Mouse (Mus musculus) G1E-ER4 (cell line): ENCODE measurements around the gene Gpd2. TPM values are rescaled to one million over a fixed set of nuclear protein-coding genes. Genes with fewer than 3 reads are reported as not detected.
A peak's percentile ranks its signal among the peaks of the same experiment; 100 is the strongest.

ENCODE experiments used
- GATA1 ChIP-seq: IDR thresholded peaks from one replicate; pipeline ENCODE4 v1.8.0; 2012; ENCODE audit warnings: low read length, inconsistent platforms
- polyA plus RNA-seq: library from polyadenylated mRNA; stranded (reverse); fragments of >175 nt; gene quantifications from 2 replicates; pipeline ENCODE4 v1.2.3, GENCODE M21; 2012

Gene Gpd2
- polyA plus RNA-seq, 1 experiment, result 3.4 TPM

- TF ChIP-seq GATA1, result no peak
Measured at GRCm38 (mm10) chr2:57326091-57326490, 88.7 kb downstream of the Gpd2 start.

- peak; percentile 21 for TF ChIP-seq GATA1
Measured at GRCm38 (mm10) chr2:57329327-57329726, 91.9 kb downstream of the Gpd2 start.

GRCm38 (mm10) chr2:57330812-57331211, 93.4 kb downstream of the Gpd2 start:
- no peak for TF ChIP-seq GATA1

GRCm38 (mm10) chr2:57331266-57331665, 93.8 kb downstream of the Gpd2 start:
- TF ChIP-seq GATA1, result no peak

GRCm38 (mm10) chr2:57333481-57333880, 96.0 kb downstream of the Gpd2 start:
- TF ChIP-seq GATA1, result no peak

- TF ChIP-seq GATA1, result no peak
Measured at GRCm38 (mm10) chr2:57335397-57335796, 98.0 kb downstream of the Gpd2 start.

- no peak for TF ChIP-seq GATA1
Measured at GRCm38 (mm10) chr2:57338779-57339178, 101.3 kb downstream of the Gpd2 start.

GRCm38 (mm10) chr2:57342910-57343309, 105.5 kb downstream of the Gpd2 start:
- TF ChIP-seq GATA1, result no peak

- TF ChIP-seq GATA1, result peak; percentile 3
Measured at GRCm38 (mm10) chr2:57350615-57351014, 113.2 kb downstream of the Gpd2 start.

GRCm38 (mm10) chr2:57353722-57354432, 116.4 kb downstream of the Gpd2 start:
- no peak for TF ChIP-seq GATA1

GRCm38 (mm10) chr2:57354848-57355247, 117.4 kb downstream of the Gpd2 start:
- no peak for TF ChIP-seq GATA1

GRCm38 (mm10) chr2:57356222-57356822, 118.9 kb downstream of the Gpd2 start:
- no peak for TF ChIP-seq GATA1

- no peak for TF ChIP-seq GATA1
Measured at GRCm38 (mm10) chr2:57362503-57362902, 125.1 kb downstream of the Gpd2 start.

- no peak for TF ChIP-seq GATA1
Measured at GRCm38 (mm10) chr2:57374647-57375046, 137.2 kb downstream of the Gpd2 start.

GRCm38 (mm10) chr2:57375138-57375837, 137.9 kb downstream of the Gpd2 start:
- no peak for TF ChIP-seq GATA1

GRCm38 (mm10) chr2:57378147-57378889, 140.9 kb downstream of the Gpd2 start:
- TF ChIP-seq GATA1, result no peak
